Mouse (Mus musculus) stomach, postnatal 0 days (tissue): ENCODE results near the gene Itgb1bp1.

Experiments used
- CTCF ChIP-seq: IDR thresholded peaks from 2 replicates; pipeline ENCODE4 v1.5.1; 2016; ENCODE audit warnings: antibody characterized with exemption, low read depth, mild to moderate bottlenecking, moderate library complexity
- EP300 ChIP-seq: optimal IDR thresholded peaks from 2 replicates; pipeline ENCODE3; 2016; ENCODE audit warnings: antibody characterized with exemption

- TF ChIP-seq CTCF (no peak), EP300 (no peak)
These were observed 84.4 kb downstream of the Itgb1bp1 start for GRCm38 (mm10) chr12:21201485-21202269.
